Mouse (Mus musculus) testis, adult 2 months (tissue): ENCODE data around the gene Kctd12b. TPM values are rescaled to one million over a fixed set of nuclear protein-coding genes. Genes with fewer than 3 reads are reported as not detected.

Experiments
- H3K27ac ChIP-seq: fragments of 200-500 bp; 2 replicates; pipeline ENCODE4 v1.5.1; 2012; ENCODE audit warnings: low read depth, low read length; ENCODE audit not compliant: control insufficient read depth, insufficient read depth
- H3K27me3 ChIP-seq: fragments of 200-500 bp; 2 replicates; pipeline ENCODE4 v1.6.1; 2012; ENCODE audit warnings: mild to moderate bottlenecking, low read length, moderate library complexity; ENCODE audit not compliant: control insufficient read depth, insufficient read depth
- H3K36me3 ChIP-seq: fragments of 200-500 bp; 2 replicates; pipeline ENCODE4 v1.6.1; 2012; ENCODE audit warnings: mild to moderate bottlenecking, low read length; ENCODE audit not compliant: control insufficient read depth, insufficient read depth
- H3K4me1 ChIP-seq: fragments of 200-500 bp; 2 replicates; pipeline ENCODE4 v1.6.1; 2012; ENCODE audit warnings: low read length; ENCODE audit not compliant: control insufficient read depth, insufficient read depth
- H3K4me3 ChIP-seq: fragments of 200-500 bp; 2 replicates; pipeline ENCODE4 v1.5.1; 2012; ENCODE audit warnings: low read depth, mild to moderate bottlenecking, low read length, moderate library complexity, mixed read lengths; ENCODE audit not compliant: control insufficient read depth
- CTCF ChIP-seq: fragments of 200-500 bp; IDR thresholded peaks from 2 replicates; pipeline ENCODE4 v1.5.1; 2012; ENCODE audit warnings: low read depth, mild to moderate bottlenecking, inconsistent platforms, low read length, moderate library complexity; ENCODE audit not compliant: control insufficient read depth, insufficient read depth, insufficient replicate concordance
- POLR2A ChIP-seq: fragments of 200-500 bp; IDR thresholded peaks from 2 replicates; pipeline ENCODE4 v1.6.1; 2012; ENCODE audit warnings: low read depth, mild to moderate bottlenecking, inconsistent platforms, low read length, moderate library complexity; ENCODE audit not compliant: control insufficient read depth
- polyA plus RNA-seq: library from polyadenylated mRNA; depleted of rRNA; stranded (reverse); fragments of >200 nt; gene quantifications from 2 replicates; pipeline ENCODE4 v1.2.3, GENCODE M21; 2012; rRNA removed

Kctd12b gene
- polyA plus RNA-seq: 0.17 and 0.25 TPM in 2 replicates

GRCm38 (mm10) chrX:153695782-153696395 lies at the start of gene Kctd12b:
TSS of gene Kctd12b (minus strand) at chrX:153696391.
- Histone ChIP-seq H3K4me3 (peak within 1 kb of the TSS; percentile 49), H3K36me3 (no peaks in the 10 kb centered on the region), H3K27me3 (no peaks in the 10 kb centered on the region), H3K27ac (peak within 1 kb of the TSS; percentile 42; the same call in 1 of the 2 replicates), H3K4me1 (no peaks in the 10 kb centered on the region)
- TF ChIP-seq CTCF: no peak
- TF ChIP-seq POLR2A: no peak

GRCm38 (mm10) chrX:153742493-153742892 lies 46.3 kb upstream of the Kctd12b start:
- no peaks in the 10 kb centered on the region for H3K4me1 ChIP-seq
- H3K27ac ChIP-seq: no peak overlapping the region
- H3K27me3 ChIP-seq: no peaks in the 10 kb centered on the region
- TF ChIP-seq CTCF: no peak
- TF ChIP-seq POLR2A: no peak
- H3K4me3 ChIP-seq: no peak overlapping the region
- no peaks in the 10 kb centered on the region for H3K36me3 ChIP-seq

GRCm38 (mm10) chrX:153735697-153736096 lies 39.5 kb upstream of the Kctd12b start:
- no peak overlapping the region for H3K4me3 ChIP-seq
- no peak for TF ChIP-seq POLR2A
- TF ChIP-seq CTCF: no peak
- H3K4me1 ChIP-seq: no peaks in the 10 kb centered on the region
- H3K36me3 ChIP-seq: no peaks in the 10 kb centered on the region
- H3K27ac ChIP-seq: no peak overlapping the region
- no peaks in the 10 kb centered on the region for H3K27me3 ChIP-seq

GRCm38 (mm10) chrX:153724400-153724799 lies 28.2 kb upstream of the Kctd12b start:
- Histone ChIP-seq H3K27ac (no peak overlapping the region), H3K4me3 (no peak overlapping the region)

GRCm38 (mm10) chrX:153723110-153723916 lies 27.1 kb upstream of the Kctd12b start, which contains the start of gene Nbdy:
TSS of gene Nbdy (plus strand) at chrX:153723590.
- H3K4me1 ChIP-seq: no peaks in the 10 kb centered on the region; the same call in 1 of the 2 replicates
- no peaks in the 10 kb centered on the region for H3K27me3 ChIP-seq
- H3K27ac ChIP-seq: peak within 1 kb of the TSS; percentile 49; the same call in 1 of the 2 replicates
- peak; percentile 41; the same call in 1 of the 2 replicates for TF ChIP-seq POLR2A
- TF ChIP-seq CTCF: no peak
- no peaks in the 10 kb centered on the region for H3K36me3 ChIP-seq
- H3K4me3 ChIP-seq: peak within 1 kb of the TSS; percentile 89

More at GRCm38 (mm10) chrX:153724400-153724799, 28.2 kb upstream of the Kctd12b start:
- Histone ChIP-seq H3K36me3 (no peaks in the 10 kb centered on the region), H3K27me3 (no peaks in the 10 kb centered on the region), H3K4me1 (no peaks in the 10 kb centered on the region; the same call in 1 of the 2 replicates)
- no peak for TF ChIP-seq CTCF
- no peak for TF ChIP-seq POLR2A

- no peaks in the 10 kb centered on the region; the same call in 1 of the 2 replicates for H3K4me1 ChIP-seq
- no peak overlapping the region for H3K27ac ChIP-seq
- TF ChIP-seq POLR2A: no peak
- TF ChIP-seq CTCF: no peak
- no peaks in the 10 kb centered on the region for H3K36me3 ChIP-seq
- no peak overlapping the region for H3K4me3 ChIP-seq
- no peaks in the 10 kb centered on the region for H3K27me3 ChIP-seq
Observed at GRCm38 (mm10) chrX:153719602-153720001, 23.4 kb upstream of the Kctd12b start.

GRCm38 (mm10) chrX:153716716-153717115 lies 20.5 kb upstream of the Kctd12b start:
- H3K27me3 ChIP-seq: no peaks in the 10 kb centered on the region
- H3K36me3 ChIP-seq: no peaks in the 10 kb centered on the region
- no peaks in the 10 kb centered on the region for H3K4me1 ChIP-seq
- no peak overlapping the region for H3K27ac ChIP-seq
- no peak for TF ChIP-seq CTCF
- no peak for TF ChIP-seq POLR2A
- H3K4me3 ChIP-seq: no peak overlapping the region
